Mouse (Mus musculus) left cerebral cortex, adult 11 months (tissue): ENCODE results near the gene S100a7a.

Experiments
- DNase-seq: peaks from one replicate; pipeline ENCODE4 v3.0.0; 2022; ENCODE audit warnings: low spot score

S100a7a gene

GRCm38 (mm10) chr3:90653717-90654116 is at the start of gene S100a7a:
TSS of gene S100a7a (plus strand) at chr3:90654017.
- no peak for DNase-seq

- no peak for DNase-seq
These were observed 49.4 kb upstream of the S100a7a start for GRCm38 (mm10) chr3:90604416-90604815.

GRCm38 (mm10) chr3:90605049-90605448 is 48.8 kb upstream of the S100a7a start:
- no peak for DNase-seq

- DNase-seq, result no peak
These were observed 48.1 kb upstream of the S100a7a start for GRCm38 (mm10) chr3:90605736-90606135.

GRCm38 (mm10) chr3:90606185-90606584 is 47.6 kb upstream of the S100a7a start:
- DNase-seq, result no peak

GRCm38 (mm10) chr3:90607361-90607760 is 46.5 kb upstream of the S100a7a start:
- DNase-seq, result no peak

- no peak for DNase-seq
These were observed 45.6 kb upstream of the S100a7a start, which contains the start of gene S100a5 for GRCm38 (mm10) chr3:90608223-90608622. TSS of gene S100a5 (plus strand) at chr3:90608523.

- DNase-seq, result no peak
These were observed 44.7 kb upstream of the S100a7a start for GRCm38 (mm10) chr3:90609102-90609501.

GRCm38 (mm10) chr3:90611494-90611893 is 42.3 kb upstream of the S100a7a start:
- DNase-seq, result no peak

GRCm38 (mm10) chr3:90612061-90612460 is 41.8 kb upstream of the S100a7a start:
- DNase-seq, result no peak

GRCm38 (mm10) chr3:90612728-90613291 is 41.0 kb upstream of the S100a7a start, which contains the start of gene S100a6:
TSS of gene S100a6 (plus strand) at chr3:90612882.
- no peak for DNase-seq

GRCm38 (mm10) chr3:90613461-90614147 is 40.2 kb upstream of the S100a7a start:
- DNase-seq, result no peak

- no peak for DNase-seq
These were observed 39.7 kb upstream of the S100a7a start for GRCm38 (mm10) chr3:90614148-90614530.

- no peak for DNase-seq
These were observed 39.1 kb upstream of the S100a7a start for GRCm38 (mm10) chr3:90614611-90615251.

GRCm38 (mm10) chr3:90615415-90615814 is 38.4 kb upstream of the S100a7a start:
- DNase-seq, result peak; percentile 81

- no peak for DNase-seq
These were observed 37.9 kb upstream of the S100a7a start for GRCm38 (mm10) chr3:90615911-90616310.

GRCm38 (mm10) chr3:90617586-90617985 is 36.2 kb upstream of the S100a7a start:
- DNase-seq, result no peak

- DNase-seq, result no peak
These were observed 32.3 kb upstream of the S100a7a start for GRCm38 (mm10) chr3:90621552-90621951.

GRCm38 (mm10) chr3:90623435-90624071 is 30.3 kb upstream of the S100a7a start:
- DNase-seq, result no peak

- no peak for DNase-seq
These were observed 28.3 kb upstream of the S100a7a start for GRCm38 (mm10) chr3:90625496-90625895.

- DNase-seq, result no peak
These were observed 27.4 kb upstream of the S100a7a start for GRCm38 (mm10) chr3:90626266-90627021.

GRCm38 (mm10) chr3:90627366-90627765 is 26.5 kb upstream of the S100a7a start:
- DNase-seq, result no peak
